Mouse (Mus musculus): Measurements from ENCODE around the gene Fam126a.

DNA sequence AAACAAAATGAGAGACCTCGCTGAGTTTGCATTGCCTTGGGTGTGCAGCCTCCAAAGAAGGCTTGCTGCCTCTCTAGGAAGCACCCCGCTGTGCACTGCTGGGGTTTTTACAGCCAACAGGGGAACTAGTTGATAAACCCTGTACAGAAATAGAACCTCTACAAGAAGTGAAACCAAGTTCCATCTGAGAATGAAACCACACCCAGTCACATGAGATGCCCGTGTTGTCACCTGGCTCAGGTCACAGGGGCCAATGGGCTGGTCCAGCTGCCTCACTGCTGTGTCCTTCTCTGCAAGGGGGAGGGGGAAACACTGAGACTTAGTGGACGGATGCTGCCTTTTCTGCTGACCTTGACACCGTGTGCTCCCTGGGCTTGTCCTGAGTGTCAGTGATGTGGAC is 156.0 kb downstream of the Fam126a start:
- TF ChIP-seq CTCF (IDR thresholded peaks at IDR 0.05; ENCODE audit: control insufficient read depth, insufficient read depth, insufficient replicate concordance, low read depth, low read length) (no peak), POLR2A (IDR thresholded peaks at IDR 0.05; ENCODE audit: control insufficient read depth, low read depth, low read length) (no peak)

All from testis, adult 2 months (tissue).